Mouse (Mus musculus): ENCODE results near the gene Bglap. TPM values are rescaled to one million over a fixed set of nuclear protein-coding genes. Genes with fewer than 3 reads are reported as not detected.

The Bglap gene
- polyA plus RNA-seq, 1 experiment from 2014 or later = 0.88 TPM

DNA sequence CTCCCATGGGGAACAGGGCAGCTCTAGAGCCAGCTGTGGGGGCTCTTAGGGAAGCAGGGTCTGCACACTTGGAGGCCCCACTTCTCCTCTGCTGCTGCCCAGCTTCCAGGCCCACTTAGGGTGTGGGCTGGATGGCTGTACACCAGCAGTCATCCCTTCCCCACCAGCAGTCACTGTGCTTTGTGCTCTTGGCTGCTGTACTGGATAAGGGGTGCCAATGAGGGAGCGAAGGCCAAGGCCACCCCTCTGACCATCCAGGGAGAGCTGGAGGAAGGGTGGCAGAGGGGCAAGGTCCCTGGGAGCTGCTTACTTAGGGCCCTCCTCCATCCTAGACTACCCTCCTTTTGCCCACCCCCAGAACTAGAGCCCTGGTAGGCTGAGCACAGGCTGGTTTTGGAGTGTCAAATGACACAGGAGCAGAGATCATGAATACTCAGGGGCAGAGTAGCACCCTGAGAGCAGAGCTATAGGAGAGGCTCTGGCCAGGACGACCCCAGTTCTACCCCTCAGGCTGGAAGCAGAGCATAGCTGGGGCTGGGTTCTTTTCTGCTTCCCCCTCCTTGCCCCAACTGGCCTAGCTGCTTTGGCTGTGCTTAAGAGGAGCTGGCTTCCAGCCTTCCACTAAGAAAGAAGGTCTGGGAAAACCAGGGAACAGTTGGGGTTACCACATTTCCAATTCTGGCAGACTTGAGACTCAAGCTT lies 22.5 kb downstream of the Bglap start:
- Histone ChIP-seq H3K9ac (ENCODE audit: low read depth, low read length) (no peak overlapping the region), H3K9me3 (replicated peaks; ENCODE audit: control insufficient read depth, low read length, poor library complexity, severe bottlenecking) (no peaks in the 10 kb centered on the region), H3K36me3 (ENCODE audit: control insufficient read depth, insufficient read depth, low read length) (peaks cover 43% of the 10 kb centered on the region), H3K4me3 (ENCODE audit: low read depth, low read length) (no peak overlapping the region), H3K4me2 (ENCODE audit: low read length) (no peak overlapping the region), H3K27me3 (ENCODE audit: control insufficient read depth, insufficient read depth, low read depth, low read length) (peaks cover 4% of the 10 kb centered on the region; the same call in 1 of the 2 replicates), H3K27ac (ENCODE audit: low read length) (peak overlapping the region; percentile 8; the same call in 1 of the 2 replicates), H3K4me1 (ENCODE audit: control insufficient read depth, insufficient read depth, low read length) (no peaks in the 10 kb centered on the region)
- WGBS = 92% methylated on average over 2 of the region's 2 CpGs
- no peak for ATAC-seq

DNA sequence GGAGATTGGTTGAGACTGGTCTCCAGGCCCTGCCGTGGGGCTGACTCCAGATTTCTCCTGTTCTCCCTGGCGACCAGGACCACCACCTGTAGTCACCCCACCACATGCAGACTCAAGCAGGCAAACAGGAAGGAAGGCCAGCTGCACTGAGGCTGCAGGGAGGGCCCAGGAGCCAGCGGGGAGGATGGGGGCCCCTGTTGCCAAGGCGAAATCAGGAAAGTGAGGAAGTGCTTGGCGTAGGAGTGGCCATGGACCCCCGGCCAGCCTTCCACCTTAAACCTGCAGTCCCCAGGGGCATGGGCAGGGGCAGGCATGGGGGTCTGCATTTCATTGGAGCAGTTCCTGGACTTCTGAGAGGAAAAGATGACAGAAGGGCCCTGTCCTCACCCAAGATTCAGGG lies 23.2 kb downstream of the Bglap start:
- peaks cover 43% of the 10 kb centered on the region for H3K36me3 ChIP-seq (ENCODE audit: control insufficient read depth, insufficient read depth, low read length)
- 81% methylated on average over 5 of the region's 6 CpGs for WGBS
- ATAC-seq = no peak

DNA sequence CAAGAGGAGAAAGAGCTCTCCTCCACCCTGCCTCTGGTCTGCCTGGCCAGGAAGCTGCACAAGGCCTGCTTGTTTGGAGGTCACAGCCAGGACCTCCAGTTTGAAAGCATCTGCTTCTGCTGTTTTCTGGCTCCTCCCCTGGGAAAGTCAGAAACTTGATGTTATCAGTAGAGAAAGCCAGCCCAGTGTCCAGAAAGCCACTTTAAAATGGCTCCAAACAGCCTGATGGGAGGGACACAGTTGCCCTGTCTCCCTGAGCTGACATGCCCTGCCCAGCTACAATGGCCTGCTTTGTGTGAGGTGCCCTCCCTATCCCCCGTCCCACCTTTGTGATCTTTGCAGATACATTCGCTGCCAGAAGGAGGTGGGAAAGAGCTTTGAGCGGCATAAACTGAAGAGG lies 24.3 kb downstream of the Bglap start:
- H3K27ac ChIP-seq (ENCODE audit: low read length) = no peak overlapping the region
- WGBS = 78% methylated on average over 3 of the region's 3 CpGs
- H3K9ac ChIP-seq (ENCODE audit: low read depth, low read length) = no peak overlapping the region
- H3K4me1 ChIP-seq (ENCODE audit: control insufficient read depth, insufficient read depth, low read length) = no peaks in the 10 kb centered on the region
- no peak overlapping the region for H3K4me3 ChIP-seq (ENCODE audit: low read depth, low read length)
- peaks cover 47% of the 10 kb centered on the region for H3K36me3 ChIP-seq (ENCODE audit: control insufficient read depth, insufficient read depth, low read length)
- no peaks in the 10 kb centered on the region for H3K27me3 ChIP-seq (ENCODE audit: control insufficient read depth, insufficient read depth, low read depth, low read length)
- no peaks in the 10 kb centered on the region for H3K9me3 ChIP-seq (replicated peaks; ENCODE audit: control insufficient read depth, low read length, poor library complexity, severe bottlenecking)
- H3K4me2 ChIP-seq (ENCODE audit: low read length) = no peak overlapping the region
- no peak for ATAC-seq

More for the DNA sequence above, 23.2 kb downstream of the Bglap start:
- H3K4me3 ChIP-seq (ENCODE audit: low read depth, low read length) = no peak overlapping the region
- H3K9me3 ChIP-seq (replicated peaks; ENCODE audit: control insufficient read depth, low read length, poor library complexity, severe bottlenecking) = no peaks in the 10 kb centered on the region
- H3K27ac ChIP-seq (ENCODE audit: low read length) = no peak overlapping the region
- no peak overlapping the region for H3K4me2 ChIP-seq (ENCODE audit: low read length)
- H3K9ac ChIP-seq (ENCODE audit: low read depth, low read length) = no peak overlapping the region
- H3K27me3 ChIP-seq (ENCODE audit: control insufficient read depth, insufficient read depth, low read depth, low read length) = peaks cover 4% of the 10 kb centered on the region; the same call in 1 of the 2 replicates
- no peaks in the 10 kb centered on the region for H3K4me1 ChIP-seq (ENCODE audit: control insufficient read depth, insufficient read depth, low read length)

DNA sequence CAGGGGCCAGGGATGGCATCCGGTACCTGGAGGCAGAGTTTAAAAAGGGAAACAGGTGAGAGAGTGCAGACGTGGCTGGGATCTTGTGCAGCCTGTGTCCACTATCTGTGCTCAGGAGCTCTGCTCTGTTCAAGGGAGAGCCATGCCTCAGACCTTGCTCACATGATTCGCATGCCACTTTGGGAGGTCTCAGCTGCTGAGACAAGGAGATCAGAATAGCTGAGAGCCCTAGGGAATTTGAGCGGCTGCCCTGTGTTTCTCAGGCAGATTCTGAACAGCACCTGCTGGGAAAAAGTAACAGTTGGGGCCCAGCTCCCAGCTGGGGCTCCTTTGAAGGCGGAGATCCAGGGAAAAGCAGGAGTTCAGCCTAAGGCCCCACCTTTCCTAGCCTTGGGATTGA lies 24.7 kb downstream of the Bglap start:
- Histone ChIP-seq H3K36me3 (ENCODE audit: control insufficient read depth, insufficient read depth, low read length) (peaks cover 51% of the 10 kb centered on the region), H3K4me1 (ENCODE audit: control insufficient read depth, insufficient read depth, low read length) (no peaks in the 10 kb centered on the region), H3K27ac (ENCODE audit: low read length) (no peak overlapping the region), H3K9ac (ENCODE audit: low read depth, low read length) (no peak overlapping the region), H3K4me3 (ENCODE audit: low read depth, low read length) (no peak overlapping the region), H3K4me2 (ENCODE audit: low read length) (no peak overlapping the region), H3K9me3 (replicated peaks; ENCODE audit: control insufficient read depth, low read length, poor library complexity, severe bottlenecking) (no peaks in the 10 kb centered on the region), H3K27me3 (ENCODE audit: control insufficient read depth, insufficient read depth, low read depth, low read length) (no peaks in the 10 kb centered on the region)
- ATAC-seq = no peak
- 67% methylated on average over 5 of the region's 5 CpGs for WGBS

- Histone ChIP-seq H3K4me2 (ENCODE audit: low read length) (no peak overlapping the region), H3K36me3 (ENCODE audit: control insufficient read depth, insufficient read depth, low read length) (peaks cover 68% of the 10 kb centered on the region), H3K27me3 (ENCODE audit: control insufficient read depth, insufficient read depth, low read depth, low read length) (no peaks in the 10 kb centered on the region), H3K9me3 (replicated peaks; ENCODE audit: control insufficient read depth, low read length, poor library complexity, severe bottlenecking) (no peaks in the 10 kb centered on the region), H3K27ac (ENCODE audit: low read length) (no peak overlapping the region), H3K4me1 (ENCODE audit: control insufficient read depth, insufficient read depth, low read length) (no peaks in the 10 kb centered on the region), H3K9ac (ENCODE audit: low read depth, low read length) (no peak overlapping the region), H3K4me3 (ENCODE audit: low read depth, low read length) (no peak overlapping the region)
- ATAC-seq = no peak
- WGBS = 94% methylated on average over 8 of the region's 8 CpGs
Observed at GRCm38 (mm10) chr3:88354396-88355165, 29.7 kb downstream of the Bglap start.

DNA sequence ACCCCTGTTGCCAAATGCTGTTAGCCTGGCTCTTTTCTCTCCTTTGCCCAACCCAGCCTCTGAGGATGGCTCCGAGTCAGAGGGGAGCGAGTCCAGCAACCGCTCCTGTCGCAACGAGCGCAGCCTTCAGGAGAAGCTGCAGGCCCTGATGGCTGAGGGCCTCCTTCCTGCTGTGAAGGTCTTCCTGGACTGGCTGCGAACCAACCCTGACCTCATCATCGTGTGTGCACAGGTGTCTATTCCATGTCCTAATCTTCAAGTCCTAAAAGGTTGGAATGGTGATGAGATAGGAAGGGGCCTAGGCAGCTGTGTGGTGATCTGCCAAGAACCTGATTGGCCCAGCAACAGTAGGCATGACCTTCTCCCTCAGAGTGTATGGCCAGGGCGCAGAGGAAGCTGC lies 31.4 kb downstream of the Bglap start:
- Histone ChIP-seq H3K4me2 (ENCODE audit: low read length) (no peak overlapping the region), H3K36me3 (ENCODE audit: control insufficient read depth, insufficient read depth, low read length) (peaks cover 70% of the 10 kb centered on the region), H3K4me1 (ENCODE audit: control insufficient read depth, insufficient read depth, low read length) (no peaks in the 10 kb centered on the region), H3K27me3 (ENCODE audit: control insufficient read depth, insufficient read depth, low read depth, low read length) (no peaks in the 10 kb centered on the region), H3K9ac (ENCODE audit: low read depth, low read length) (no peak overlapping the region), H3K4me3 (ENCODE audit: low read depth, low read length) (no peak overlapping the region), H3K9me3 (replicated peaks; ENCODE audit: control insufficient read depth, low read length, poor library complexity, severe bottlenecking) (no peaks in the 10 kb centered on the region), H3K27ac (ENCODE audit: low read length) (no peak overlapping the region)
- ATAC-seq = no peak
- WGBS = 91% methylated on average over 9 of the region's 9 CpGs

DNA sequence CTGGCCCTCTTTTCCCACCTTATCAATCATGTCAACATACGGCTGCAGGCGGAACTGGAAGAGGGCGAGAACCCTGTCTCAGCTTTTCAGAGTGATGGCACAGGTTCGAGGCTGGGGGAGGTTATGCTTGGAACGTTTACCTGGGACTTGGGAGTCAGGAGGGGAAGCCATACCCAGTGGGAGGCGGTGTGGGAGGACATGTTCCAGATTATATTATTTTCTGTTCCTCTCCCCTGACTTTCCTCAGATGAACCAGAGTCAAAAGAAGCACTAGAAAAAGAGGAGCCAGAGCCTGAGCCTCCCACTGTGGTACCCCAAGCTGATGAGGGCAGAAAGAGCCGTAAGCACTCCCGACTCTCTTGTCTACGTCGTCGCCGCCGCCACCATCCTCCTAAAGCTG lies 33.5 kb downstream of the Bglap start:
- Histone ChIP-seq H3K27ac (ENCODE audit: low read length) (no peak overlapping the region), H3K4me2 (ENCODE audit: low read length) (no peak overlapping the region), H3K9me3 (replicated peaks; ENCODE audit: control insufficient read depth, low read length, poor library complexity, severe bottlenecking) (no peaks in the 10 kb centered on the region), H3K27me3 (ENCODE audit: control insufficient read depth, insufficient read depth, low read depth, low read length) (no peaks in the 10 kb centered on the region), H3K9ac (ENCODE audit: low read depth, low read length) (no peak overlapping the region), H3K4me3 (ENCODE audit: low read depth, low read length) (no peak overlapping the region), H3K36me3 (ENCODE audit: control insufficient read depth, insufficient read depth, low read length) (peaks cover 84% of the 10 kb centered on the region), H3K4me1 (ENCODE audit: control insufficient read depth, insufficient read depth, low read length) (no peaks in the 10 kb centered on the region)
- WGBS = 97% methylated on average over 13 of the region's 13 CpGs
- ATAC-seq = no peak

DNA sequence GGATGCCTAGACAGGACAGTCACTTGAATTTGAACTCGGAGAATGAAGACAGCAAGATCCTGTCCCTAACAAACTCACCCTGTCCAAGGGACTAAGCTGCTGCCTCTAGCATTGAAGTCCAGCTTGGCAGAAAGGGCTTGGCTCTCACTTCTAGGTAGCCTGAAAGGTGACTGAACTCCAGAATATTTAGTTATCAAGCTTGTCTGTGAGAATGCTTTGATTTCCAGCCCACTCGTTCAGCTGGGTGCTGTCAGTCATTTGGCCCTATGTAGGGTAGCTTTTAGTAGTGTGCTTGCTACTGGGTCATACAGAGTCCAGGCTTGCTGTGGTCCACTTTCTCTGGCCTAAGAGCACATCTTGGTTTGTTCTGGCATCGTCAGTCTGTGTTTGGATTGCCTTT lies 45.3 kb downstream of the Bglap start:
- H3K27me3 ChIP-seq (ENCODE audit: control insufficient read depth, insufficient read depth, low read depth, low read length) = no peaks in the 10 kb centered on the region
- no peak overlapping the region for H3K27ac ChIP-seq (ENCODE audit: low read length)
- H3K4me2 ChIP-seq (ENCODE audit: low read length) = no peak overlapping the region
- no peaks in the 10 kb centered on the region for H3K9me3 ChIP-seq (replicated peaks; ENCODE audit: control insufficient read depth, low read length, poor library complexity, severe bottlenecking)
- H3K36me3 ChIP-seq (ENCODE audit: control insufficient read depth, insufficient read depth, low read length) = peaks cover 15% of the 10 kb centered on the region
- peaks cover 19% of the 10 kb centered on the region for H3K4me1 ChIP-seq (ENCODE audit: control insufficient read depth, insufficient read depth, low read length)
- 73% methylated on average over 3 of the region's 3 CpGs for WGBS
- H3K9ac ChIP-seq (ENCODE audit: low read depth, low read length) = no peak overlapping the region
- no peak for ATAC-seq
- H3K4me3 ChIP-seq (ENCODE audit: low read depth, low read length) = no peak overlapping the region

- peaks cover 19% of the 10 kb centered on the region for H3K4me1 ChIP-seq (ENCODE audit: control insufficient read depth, insufficient read depth, low read length)
- no peak overlapping the region for H3K4me3 ChIP-seq (ENCODE audit: low read depth, low read length)
- no peaks in the 10 kb centered on the region for H3K27me3 ChIP-seq (ENCODE audit: control insufficient read depth, insufficient read depth, low read depth, low read length)
- no peak overlapping the region for H3K27ac ChIP-seq (ENCODE audit: low read length)
- no peaks in the 10 kb centered on the region for H3K9me3 ChIP-seq (replicated peaks; ENCODE audit: control insufficient read depth, low read length, poor library complexity, severe bottlenecking)
- ATAC-seq = no peak
- no peak overlapping the region for H3K9ac ChIP-seq (ENCODE audit: low read depth, low read length)
- no peak overlapping the region for H3K4me2 ChIP-seq (ENCODE audit: low read length)
- WGBS = 95% methylated on average over 7 of the region's 7 CpGs
- peaks cover 9% of the 10 kb centered on the region for H3K36me3 ChIP-seq (ENCODE audit: control insufficient read depth, insufficient read depth, low read length)
Observed at GRCm38 (mm10) chr3:88338316-88338715, 45.9 kb downstream of the Bglap start.

All from midbrain, embryonic 16.5 days (tissue).